28 mouse cellular contexts compared by ENCODE assay signal in genomic region chr4:116137421-116137996, GRCm38 (mm10). TPM values are rescaled to one million over a fixed set of nuclear protein-coding genes. Genes with fewer than 3 reads are reported as not detected.
DNase-seq lines count a peak whose midpoint lies in the region; ATAC-seq lines count a peak whose summit lies in the region.
"Had no signal": no experiment of that assay in that cellular context is flagged by ENCODE, and none has a peak within 500 bp of the region (broad histone marks: within the 10 kb centered on the region; RNA-seq: fewer than 3 reads in every experiment).

No protein-coding gene starts in this region.

- no peaks in the 10 kb centered on the region for H3K27me3 ChIP-seq in intestine, embryonic 16.5 days (replicated peaks; ENCODE audit: control insufficient read depth, insufficient read depth, low read length)
- no peaks in the 10 kb centered on the region for H3K27me3 ChIP-seq in intestine, embryonic 15.5 days (replicated peaks)
- H3K27me3 ChIP-seq in stomach, embryonic 15.5 days (replicated peaks) = no peaks in the 10 kb centered on the region
- H3K27me3 ChIP-seq: embryonic facial prominence, embryonic 15.5 days had no signal

- no peak overlapping the region for H3K9ac ChIP-seq in intestine, embryonic 16.5 days (ENCODE audit: low read depth, low read length)
- no peak overlapping the region for H3K9ac ChIP-seq in intestine, embryonic 15.5 days
- H3K9ac ChIP-seq in stomach, embryonic 15.5 days = no peak overlapping the region
- H3K9ac ChIP-seq: embryonic facial prominence, embryonic 15.5 days; hindbrain, embryonic 14.5 days; limb, embryonic 13.5 days; liver, embryonic 15.5 days; neural tube, embryonic 13.5 days had no signal

- no peaks in the 10 kb centered on the region for H3K9me3 ChIP-seq in intestine, embryonic 16.5 days (ENCODE audit: control insufficient read depth, low read length)
- H3K9me3 ChIP-seq in intestine, embryonic 15.5 days = no peaks in the 10 kb centered on the region
- no peaks in the 10 kb centered on the region for H3K9me3 ChIP-seq in stomach, embryonic 15.5 days
- H3K9me3 ChIP-seq: embryonic facial prominence, embryonic 15.5 days; limb, embryonic 13.5 days; liver, embryonic 15.5 days; neural tube, embryonic 13.5 days had no signal

- H3K4me2 ChIP-seq in intestine, embryonic 16.5 days (ENCODE audit: low read depth, low read length) = no peak overlapping the region
- H3K4me2 ChIP-seq in intestine, embryonic 15.5 days (replicated peaks) = no peak overlapping the region
- no peak overlapping the region for H3K4me2 ChIP-seq in stomach, embryonic 15.5 days
- H3K4me2 ChIP-seq: embryonic facial prominence, embryonic 15.5 days; hindbrain, embryonic 14.5 days; limb, embryonic 13.5 days; liver, embryonic 15.5 days; neural tube, embryonic 13.5 days had no signal

- no peak overlapping the region for H3K4me3 ChIP-seq in intestine, embryonic 16.5 days (ENCODE audit: low read length)
- H3K4me3 ChIP-seq in intestine, embryonic 15.5 days (replicated peaks) = no peak overlapping the region
- no peak overlapping the region for H3K4me3 ChIP-seq in stomach, embryonic 15.5 days (replicated peaks)
- H3K4me3 ChIP-seq: embryonic facial prominence, embryonic 15.5 days; limb, embryonic 13.5 days; liver, embryonic 15.5 days; neural tube, embryonic 13.5 days had no signal

- H3K4me1 ChIP-seq in intestine, embryonic 16.5 days (ENCODE audit: control insufficient read depth, insufficient read depth, low read length) = peaks cover 9% of the 10 kb centered on the region; the same call in 1 of the 2 replicates
- H3K4me1 ChIP-seq in intestine, embryonic 15.5 days (replicated peaks) = no peaks in the 10 kb centered on the region
- H3K4me1 ChIP-seq in stomach, embryonic 15.5 days = no peaks in the 10 kb centered on the region
- H3K4me1 ChIP-seq: embryonic facial prominence, embryonic 15.5 days; limb, embryonic 13.5 days; liver, embryonic 15.5 days; neural tube, embryonic 13.5 days had no signal

- WGBS in intestine, embryonic 16.5 days = 44% methylated on average over 13 of the region's 13 CpGs
- 43% methylated on average over 13 of the region's 13 CpGs for WGBS in intestine, embryonic 15.5 days
- 47% methylated on average over 13 of the region's 13 CpGs for WGBS in stomach, embryonic 15.5 days

- no peaks in the 10 kb centered on the region for H3K36me3 ChIP-seq in intestine, embryonic 16.5 days (ENCODE audit: control insufficient read depth, insufficient read depth, low read length)
- H3K36me3 ChIP-seq in intestine, embryonic 15.5 days = no peaks in the 10 kb centered on the region
- H3K36me3 ChIP-seq in stomach, embryonic 15.5 days = 0 out of 2 replicates have a peak, but pooled peaks cover 3% of the 10 kb centered on the region
- H3K36me3 ChIP-seq: limb, embryonic 13.5 days; liver, embryonic 15.5 days; neural tube, embryonic 13.5 days had no signal

- peak; percentile 37 for DNase-seq in cerebellum, adult 9-11 months
- no peak for DNase-seq in cerebellum, adult 18-20 months
- DNase-seq in spleen, postnatal 36 days (ENCODE audit: low spot score in 2 of 2) = peak; percentile 64 to 66
- DNase-seq in spleen, postnatal 14 days (ENCODE audit: low spot score in 2 of 2) = no peak
- DNase-seq in adrenal gland, postnatal 36 days = no peak
- DNase-seq: adrenal gland, adult 2 months; cerebellum, postnatal 10 days; kidney, postnatal 4 days; lung, postnatal 10 days; midbrain, embryonic 14.5 days; thymus, adult 18-20 months; thymus, postnatal 4 days had no signal

- peak; percentile 34; the same call in 1 of the 2 replicates for ATAC-seq in intestine, embryonic 16.5 days
- ATAC-seq in intestine, embryonic 15.5 days = no peak
- 0 out of 2 replicates have a peak, but pooled peaks have one; percentile 22 for ATAC-seq in stomach, embryonic 15.5 days (ENCODE audit: insufficient read depth, low FRiP score, low read depth)

- no peak overlapping the region for H3K27ac ChIP-seq in intestine, embryonic 16.5 days (ENCODE audit: low read length)
- H3K27ac ChIP-seq in intestine, embryonic 15.5 days = no peak overlapping the region
- no peak overlapping the region for H3K27ac ChIP-seq in stomach, embryonic 15.5 days
- H3K27ac ChIP-seq: embryonic facial prominence, embryonic 15.5 days; hindbrain, embryonic 14.5 days; limb, embryonic 13.5 days; liver, embryonic 15.5 days; neural tube, embryonic 13.5 days had no signal

RNA-seq across cellular contexts. Expression of gene Lurap1, which starts 13.6 kb away (rescaled TPM):
- 1.1 and 1.4 TPM in 2 replicates for polyA plus RNA-seq in intestine, embryonic 16.5 days (2015; fragmentation: Nextera tagmentation; extraction: Ambion mirVana)
- 1.5 and 1.6 TPM in 2 replicates for polyA plus RNA-seq in intestine, embryonic 15.5 days (2015; fragmentation: Nextera tagmentation; extraction: Ambion mirVana)
- 2.4 and 3.1 TPM in 2 replicates for polyA plus RNA-seq in stomach, embryonic 15.5 days (2015; fragmentation: Nextera tagmentation; extraction: Ambion mirVana)
- 10 to 100 TPM in 1 of 2 experiments, 1 to 10 TPM in 1; 7.6 to 10.1 TPM for total RNA-seq in adrenal gland, postnatal 36 days (2021)
- total RNA-seq: megakaryocyte progenitor cell, adult 5-6 weeks had no signal

RNA-seq across cellular contexts. Expression of gene Pomgnt1, which starts 13.9 kb away (rescaled TPM):
- 35.2 and 39.9 TPM in 2 replicates for polyA plus RNA-seq in intestine, embryonic 16.5 days (2015; fragmentation: Nextera tagmentation; extraction: Ambion mirVana)
- polyA plus RNA-seq in intestine, embryonic 15.5 days (2015; fragmentation: Nextera tagmentation; extraction: Ambion mirVana) = 45.8 and 48.0 TPM in 2 replicates
- 50.0 and 52.9 TPM in 2 replicates for polyA plus RNA-seq in stomach, embryonic 15.5 days (2015; fragmentation: Nextera tagmentation; extraction: Ambion mirVana)
- 10 to 100 TPM; 61.8 to 63.7 TPM for total RNA-seq in adrenal gland, postnatal 36 days (2021)

RNA-seq across cellular contexts. Expression of gene Rad54l, which starts 14.0 kb away (rescaled TPM):
- 21.7 and 24.4 TPM in 2 replicates for polyA plus RNA-seq in intestine, embryonic 16.5 days (2015; fragmentation: Nextera tagmentation; extraction: Ambion mirVana)
- polyA plus RNA-seq in intestine, embryonic 15.5 days (2015; fragmentation: Nextera tagmentation; extraction: Ambion mirVana) = 26.7 and 27.1 TPM in 2 replicates
- 24.6 and 26.4 TPM in 2 replicates for polyA plus RNA-seq in stomach, embryonic 15.5 days (2015; fragmentation: Nextera tagmentation; extraction: Ambion mirVana)
- total RNA-seq in adrenal gland, postnatal 36 days (2021) = 1 to 10 TPM; 1.3 to 2.2 TPM

RNA-seq across cellular contexts. Expression of gene Tspan1, which starts 29.9 kb away (rescaled TPM):
- polyA plus RNA-seq in intestine, embryonic 16.5 days (2015; fragmentation: Nextera tagmentation; extraction: Ambion mirVana) = 48.9 and 52.5 TPM in 2 replicates
- 35.7 and 43.6 TPM in 2 replicates for polyA plus RNA-seq in intestine, embryonic 15.5 days (2015; fragmentation: Nextera tagmentation; extraction: Ambion mirVana)
- polyA plus RNA-seq in stomach, embryonic 15.5 days (2015; fragmentation: Nextera tagmentation; extraction: Ambion mirVana) = 47.5 and 50.8 TPM in 2 replicates
- total RNA-seq in adrenal gland, postnatal 36 days (2021) = not detected
- total RNA-seq: adrenal gland, adult 2 months; gastrocnemius, adult 18-20 months; gastrocnemius, postnatal 4 days; layer of hippocampus, postnatal 25 days; megakaryocyte progenitor cell, adult 5-6 weeks had no signal
- polyA plus RNA-seq: adrenal gland, adult 2 months; liver, embryonic 15.5 days; neural tube, embryonic 13.5 days had no signal

RNA-seq across cellular contexts. Expression of gene 1700042G07Rik, which starts 35.7 kb away (rescaled TPM):
- polyA plus RNA-seq in intestine, embryonic 16.5 days (2015; fragmentation: Nextera tagmentation; extraction: Ambion mirVana) = not detected in 2 replicates
- polyA plus RNA-seq in intestine, embryonic 15.5 days (2015; fragmentation: Nextera tagmentation; extraction: Ambion mirVana) = not detected in 2 replicates
- not detected in 2 replicates for polyA plus RNA-seq in stomach, embryonic 15.5 days (2015; fragmentation: Nextera tagmentation; extraction: Ambion mirVana)
- not detected for total RNA-seq in adrenal gland, postnatal 36 days (2021)
- total RNA-seq: adrenal gland, adult 2 months; gastrocnemius, adult 18-20 months; gastrocnemius, postnatal 4 days; heart, postnatal 10 days; layer of hippocampus, postnatal 25 days; left cerebral cortex, postnatal 14 days; megakaryocyte progenitor cell, adult 5-6 weeks had no signal
- polyA plus RNA-seq: adrenal gland, adult 2 months; embryonic facial prominence, embryonic 15.5 days; hindbrain, embryonic 14.5 days; intestine, embryonic 14.5 days; kidney, embryonic 14.5 days; limb, embryonic 13.5 days; liver, embryonic 15.5 days; midbrain, embryonic 14.5 days; neural tube, embryonic 13.5 days had no signal

Comparison
In these comparisons a context has a peak if more than half of its experiments do, and no peak if none do; other contexts are left out.
1. DNase-seq: peak in cerebellum, adult 9-11 months (single experiment) and spleen, postnatal 36 days (2 of 2); none in cerebellum, adult 18-20 months (0 of 2), spleen, postnatal 14 days (0 of 2) and adrenal gland, postnatal 36 days (0 of 2).